Mouse (Mus musculus): ENCODE measurements around the gene Sh3bgrl3. TPM values are rescaled to one million over a fixed set of nuclear protein-coding genes. Genes with fewer than 3 reads are reported as not detected.

Gene Sh3bgrl3
- total RNA-seq, 1 experiment = 96.5 TPM

- in situ Hi-C loops (cut with MboI; ENCODE audit: low sequenced_read_pairs in 2 of 2, unreplicated experiment in 2 of 2) = no loop called here
- H3K9ac ChIP-seq (ENCODE audit: insufficient read depth, low read depth, low read length, poor library complexity, severe bottlenecking) = no peak overlapping the region
Measured at GRCm38 (mm10) chr4:134089029-134089428, 39.6 kb downstream of the Sh3bgrl3 start.

GRCm38 (mm10) chr4:134087412-134087811 is 41.2 kb downstream of the Sh3bgrl3 start:
- no peak; the same call in 1 of the 2 replicates for TF ChIP-seq ZC3H11A (IDR thresholded peaks at IDR 0.05; ENCODE audit: borderline replicate concordance, low read depth, low read length)
- TF ChIP-seq HCFC1 (IDR thresholded peaks at IDR 0.05; ENCODE audit: borderline replicate concordance, insufficient read depth, low read length) = no peak
- TF ChIP-seq ZNF384 (IDR thresholded peaks at IDR 0.05; ENCODE audit: low read depth, low read length) = no peak
- TF ChIP-seq MAFK (IDR thresholded peaks at IDR 0.05; ENCODE audit: insufficient read depth, low read depth, low read length) = no peak
- TF ChIP-seq CHD2 (IDR thresholded peaks at IDR 0.05; ENCODE audit: low read depth, low read length) = no peak
- no peak for DNase-seq (ENCODE audit: low read depth, low spot score)
- Histone ChIP-seq H3K9me3 (ENCODE audit: control insufficient read depth, insufficient read depth, low read depth, low read length) (no peaks in the 10 kb centered on the region), H3K27ac (ENCODE audit: insufficient read depth, low read depth, low read length, poor library complexity, severe bottlenecking) (no peak overlapping the region), H3K9ac (ENCODE audit: insufficient read depth, low read depth, low read length, poor library complexity, severe bottlenecking) (no peak overlapping the region), H3K4me1 (ENCODE audit: control insufficient read depth in 2 of 2, insufficient read depth in 2 of 2, low read length in 2 of 2, poor library complexity in 1 of 2) (no peaks in the 10 kb centered on the region), H3K36me3 (ENCODE audit: control insufficient read depth, insufficient read depth, low read length, poor library complexity, severe bottlenecking) (peaks cover 13% of the 10 kb centered on the region; the same call in 1 of the 2 replicates), H3K4me3 (ENCODE audit: insufficient read depth in 1 of 2, low read depth in 1 of 2, low read length in 2 of 2, poor library complexity in 1 of 2, severe bottlenecking in 1 of 2) (no peak overlapping the region)
- in situ Hi-C loops (cut with MboI; ENCODE audit: low sequenced_read_pairs in 2 of 2, unreplicated experiment in 2 of 2) = no loop called here

More at GRCm38 (mm10) chr4:134089029-134089428, 39.6 kb downstream of the Sh3bgrl3 start:
- Histone ChIP-seq H3K4me1 (ENCODE audit: control insufficient read depth in 2 of 2, insufficient read depth in 2 of 2, low read length in 2 of 2, poor library complexity in 1 of 2) (no peaks in the 10 kb centered on the region), H3K4me3 (ENCODE audit: insufficient read depth in 1 of 2, low read depth in 1 of 2, low read length in 2 of 2, poor library complexity in 1 of 2, severe bottlenecking in 1 of 2) (no peak overlapping the region), H3K9me3 (ENCODE audit: control insufficient read depth, insufficient read depth, low read depth, low read length) (no peaks in the 10 kb centered on the region), H3K36me3 (ENCODE audit: control insufficient read depth, insufficient read depth, low read length, poor library complexity, severe bottlenecking) (peaks cover 13% of the 10 kb centered on the region; the same call in 1 of the 2 replicates), H3K27ac (ENCODE audit: insufficient read depth, low read depth, low read length, poor library complexity, severe bottlenecking) (no peak overlapping the region)
- TF ChIP-seq ZNF384 (IDR thresholded peaks at IDR 0.05; ENCODE audit: low read depth, low read length) = no peak
- TF ChIP-seq ZC3H11A (IDR thresholded peaks at IDR 0.05; ENCODE audit: borderline replicate concordance, low read depth, low read length) = no peak
- no peak for TF ChIP-seq MAFK (IDR thresholded peaks at IDR 0.05; ENCODE audit: insufficient read depth, low read depth, low read length)
- TF ChIP-seq CHD2 (IDR thresholded peaks at IDR 0.05; ENCODE audit: low read depth, low read length) = no peak
- no peak for TF ChIP-seq HCFC1 (IDR thresholded peaks at IDR 0.05; ENCODE audit: borderline replicate concordance, insufficient read depth, low read length)
- DNase-seq (ENCODE audit: low read depth, low spot score) = no peak

GRCm38 (mm10) chr4:134084999-134085398 is 43.6 kb downstream of the Sh3bgrl3 start:
- Histone ChIP-seq H3K36me3 (ENCODE audit: control insufficient read depth, insufficient read depth, low read length, poor library complexity, severe bottlenecking) (peaks cover 13% of the 10 kb centered on the region; the same call in 1 of the 2 replicates), H3K4me1 (ENCODE audit: control insufficient read depth in 2 of 2, insufficient read depth in 2 of 2, low read length in 2 of 2, poor library complexity in 1 of 2) (0 out of 4 replicates have a peak, but pooled peaks cover 0 to 3% of the 10 kb centered on the region in 2 experiments), H3K9ac (ENCODE audit: insufficient read depth, low read depth, low read length, poor library complexity, severe bottlenecking) (no peak overlapping the region), H3K9me3 (ENCODE audit: control insufficient read depth, insufficient read depth, low read depth, low read length) (no peaks in the 10 kb centered on the region), H3K27ac (ENCODE audit: insufficient read depth, low read depth, low read length, poor library complexity, severe bottlenecking) (no peak overlapping the region), H3K4me3 (ENCODE audit: insufficient read depth in 1 of 2, low read depth in 1 of 2, low read length in 2 of 2, poor library complexity in 1 of 2, severe bottlenecking in 1 of 2) (no peak overlapping the region)
- DNase-seq (ENCODE audit: low read depth, low spot score) = no peak
- TF ChIP-seq ZC3H11A (IDR thresholded peaks at IDR 0.05; ENCODE audit: borderline replicate concordance, low read depth, low read length) (0 out of 2 replicates have a peak, but pooled peaks have one; percentile 45), MAFK (IDR thresholded peaks at IDR 0.05; ENCODE audit: insufficient read depth, low read depth, low read length) (no peak)
- in situ Hi-C loops (cut with MboI; ENCODE audit: low sequenced_read_pairs in 2 of 2, unreplicated experiment in 2 of 2) = no loop called here

GRCm38 (mm10) chr4:134082460-134082859 is 46.1 kb downstream of the Sh3bgrl3 start:
- H3K4me3 ChIP-seq (ENCODE audit: insufficient read depth in 1 of 2, low read depth in 1 of 2, low read length in 2 of 2, poor library complexity in 1 of 2, severe bottlenecking in 1 of 2) = peak overlapping the region; percentile 54 to 74
- H3K36me3 ChIP-seq (ENCODE audit: control insufficient read depth, insufficient read depth, low read length, poor library complexity, severe bottlenecking) = peaks cover 5% of the 10 kb centered on the region; the same call in 1 of the 2 replicates
- H3K4me1 ChIP-seq (ENCODE audit: control insufficient read depth in 2 of 2, insufficient read depth in 2 of 2, low read length in 2 of 2, poor library complexity in 1 of 2) = peaks cover 2 to 12% of the 10 kb centered on the region in 2 experiments; a peak in 2 of 4 replicates
- no peak for TF ChIP-seq HCFC1 (IDR thresholded peaks at IDR 0.05; ENCODE audit: borderline replicate concordance, insufficient read depth, low read length)
- TF ChIP-seq ZC3H11A (IDR thresholded peaks at IDR 0.05; ENCODE audit: borderline replicate concordance, low read depth, low read length) = no peak
- TF ChIP-seq ZNF384 (IDR thresholded peaks at IDR 0.05; ENCODE audit: low read depth, low read length) = no peak
- TF ChIP-seq CHD2 (IDR thresholded peaks at IDR 0.05; ENCODE audit: low read depth, low read length) = no peak
- TF ChIP-seq MAFK (IDR thresholded peaks at IDR 0.05; ENCODE audit: insufficient read depth, low read depth, low read length) = no peak
- no peak for DNase-seq (ENCODE audit: low read depth, low spot score)
- H3K9me3 ChIP-seq (ENCODE audit: control insufficient read depth, insufficient read depth, low read depth, low read length) = no peaks in the 10 kb centered on the region
- in situ Hi-C loops (cut with MboI; ENCODE audit: low sequenced_read_pairs in 2 of 2, unreplicated experiment in 2 of 2) = no loop called here
- H3K9ac ChIP-seq (ENCODE audit: insufficient read depth, low read depth, low read length, poor library complexity, severe bottlenecking) = peak overlapping the region; percentile 72
- H3K27ac ChIP-seq (ENCODE audit: insufficient read depth, low read depth, low read length, poor library complexity, severe bottlenecking) = peak overlapping the region; percentile 44; the same call in 1 of the 2 replicates
